Mouse (Mus musculus): ENCODE results near the gene Zbtb25.

- no peak for TF ChIP-seq CTCF (IDR thresholded peaks at IDR 0.05; ENCODE audit: extremely low read depth, insufficient read depth, low read length)
- no peak for TF ChIP-seq POLR2A (IDR thresholded peaks at IDR 0.05; ENCODE audit: extremely low read depth, insufficient read depth, low read length)
Measured at GRCm38 (mm10) chr12:76349680-76350220, 19.7 kb downstream of the Zbtb25 start.

All from cortical plate, adult 2 months (tissue).